Mouse (Mus musculus) ovary, postnatal 10 days (tissue): ENCODE measurements around the gene Eral1.
"Not testable (repeated sequence)": the region's sequence is repeated elsewhere in the genome, so short reads cannot be mapped to it uniquely, and the experiment has no call there.

Experiments used
- DNase-seq: peaks from one replicate; pipeline ENCODE4 v3.0.0; 2022; ENCODE audit warnings: low spot score

Gene Eral1

GRCm38 (mm10) chr11:78087756-78088281, 7.6 kb upstream of the Eral1 start:
- no peak for DNase-seq

GRCm38 (mm10) chr11:78086925-78087479, 6.8 kb upstream of the Eral1 start:
- no peak for DNase-seq

- no peak for DNase-seq
Observed at GRCm38 (mm10) chr11:78083595-78083994, 3.4 kb upstream of the Eral1 start.

- no peak for DNase-seq
Observed at GRCm38 (mm10) chr11:78074666-78075065, 5.5 kb downstream of the Eral1 start.

- no peak for DNase-seq
Observed at GRCm38 (mm10) chr11:78074277-78074652, 5.9 kb downstream of the Eral1 start.

GRCm38 (mm10) chr11:78073577-78074276, 6.5 kb downstream of the Eral1 start:
- DNase-seq, result no peak

GRCm38 (mm10) chr11:78072425-78073130, 7.6 kb downstream of the Eral1 start:
- no peak for DNase-seq

GRCm38 (mm10) chr11:78071938-78072337, 8.2 kb downstream of the Eral1 start:
- no peak for DNase-seq

GRCm38 (mm10) chr11:78069646-78070045, 10.5 kb downstream of the Eral1 start:
- DNase-seq, result no peak

GRCm38 (mm10) chr11:78069130-78069529, 11.1 kb downstream of the Eral1 start:
- no peak for DNase-seq

- no peak for DNase-seq
Observed at GRCm38 (mm10) chr11:78067566-78067965, 12.6 kb downstream of the Eral1 start.

GRCm38 (mm10) chr11:78066641-78067040, 13.5 kb downstream of the Eral1 start:
- DNase-seq, result no peak

- no peak for DNase-seq
Observed at GRCm38 (mm10) chr11:78065906-78066305, 14.3 kb downstream of the Eral1 start.

GRCm38 (mm10) chr11:78062563-78062962, 17.6 kb downstream of the Eral1 start:
- DNase-seq, result no peak

GRCm38 (mm10) chr11:78059833-78060757, 20.1 kb downstream of the Eral1 start:
- DNase-seq, result peak; percentile 13

- DNase-seq, result no peak
Observed at GRCm38 (mm10) chr11:78056946-78057345, 23.2 kb downstream of the Eral1 start.

- no peak for DNase-seq
Observed at GRCm38 (mm10) chr11:78053078-78053477, 27.1 kb downstream of the Eral1 start.

GRCm38 (mm10) chr11:78048637-78049036, 31.5 kb downstream of the Eral1 start:
- DNase-seq, result not testable (repeated sequence)

GRCm38 (mm10) chr11:78044758-78045251, 35.4 kb downstream of the Eral1 start:
- peak; percentile 22 for DNase-seq

- not testable (repeated sequence) for DNase-seq
Observed at GRCm38 (mm10) chr11:78042290-78042870, 37.8 kb downstream of the Eral1 start.

GRCm38 (mm10) chr11:78040878-78041277, 39.3 kb downstream of the Eral1 start:
- no peak for DNase-seq
